Mouse (Mus musculus) heart, postnatal 36 days (tissue): ENCODE data around the gene Taf3. TPM values are rescaled to one million over a fixed set of nuclear protein-coding genes. Genes with fewer than 3 reads are reported as not detected.

Experiments used
- DNase-seq, 2 experiments: peaks; one replicate each; pipeline ENCODE4 v3.0.0; 2021 to 2022
- intact Hi-C: fragments of 180-260 bp; cut with DNase I; formaldehyde crosslinking; loops from one replicate; pipeline ENCODE4 v1.15.1; 2025
- total RNA-seq, 2 experiments: library from RNA; stranded (reverse); gene quantifications; 2 replicates each; pipeline ENCODE4 v1.2.3; 2021

Gene Taf3
- total RNA-seq, 2 experiments from 2014 or later: 7.5 to 9.2 TPM

- intact Hi-C loops: loop anchor here (2.0 to 10.0 kb wide), 3 partner anchors 247 to 495 kb away; partner anchors contain the start of gene Sfmbt2
Measured at GRCm38 (mm10) chr2:9879493-9879892, 168.9 kb downstream of the Taf3 start.

GRCm38 (mm10) chr2:9879092-9879491 is 169.3 kb downstream of the Taf3 start:
- DNase-seq: no peak
- intact Hi-C loops: loop anchor here (2.0 to 10.0 kb wide), 3 partner anchors 246 to 496 kb away; partner anchors contain the start of gene Sfmbt2

More at GRCm38 (mm10) chr2:9879493-9879892, 168.9 kb downstream of the Taf3 start:
- DNase-seq: peak; percentile 88 to 90

DNA sequence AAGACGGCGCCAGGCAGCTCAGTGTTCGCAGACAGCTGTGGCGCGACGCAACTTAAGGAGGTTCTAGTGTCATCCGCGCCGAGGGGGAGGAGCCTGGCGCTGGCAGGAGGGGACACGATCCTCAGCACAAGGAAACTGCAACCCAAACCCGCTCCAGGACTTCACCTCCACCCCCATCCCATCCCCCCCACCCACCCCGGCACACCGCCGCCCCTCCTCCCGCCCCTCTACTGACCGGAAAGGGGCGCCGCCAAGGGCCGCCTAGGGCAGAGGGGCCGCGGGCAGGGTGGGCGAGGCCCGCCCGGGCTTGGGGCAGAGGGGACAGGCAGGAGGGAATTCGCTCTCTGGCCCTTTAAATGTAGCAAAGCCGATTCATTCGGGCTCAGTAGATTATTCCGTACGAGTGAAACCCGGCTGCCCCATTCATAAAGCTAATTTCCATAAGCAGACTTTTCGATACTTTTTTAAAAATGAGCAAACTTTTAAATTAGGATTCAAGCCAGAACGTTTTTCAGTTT is 169.8 kb downstream of the Taf3 start:
- DNase-seq: peak; percentile 51 to 54
- intact Hi-C loops: loop anchor here (2.0 to 10.0 kb wide), 3 partner anchors 246 to 496 kb away; partner anchors contain the start of gene Sfmbt2

DNA sequence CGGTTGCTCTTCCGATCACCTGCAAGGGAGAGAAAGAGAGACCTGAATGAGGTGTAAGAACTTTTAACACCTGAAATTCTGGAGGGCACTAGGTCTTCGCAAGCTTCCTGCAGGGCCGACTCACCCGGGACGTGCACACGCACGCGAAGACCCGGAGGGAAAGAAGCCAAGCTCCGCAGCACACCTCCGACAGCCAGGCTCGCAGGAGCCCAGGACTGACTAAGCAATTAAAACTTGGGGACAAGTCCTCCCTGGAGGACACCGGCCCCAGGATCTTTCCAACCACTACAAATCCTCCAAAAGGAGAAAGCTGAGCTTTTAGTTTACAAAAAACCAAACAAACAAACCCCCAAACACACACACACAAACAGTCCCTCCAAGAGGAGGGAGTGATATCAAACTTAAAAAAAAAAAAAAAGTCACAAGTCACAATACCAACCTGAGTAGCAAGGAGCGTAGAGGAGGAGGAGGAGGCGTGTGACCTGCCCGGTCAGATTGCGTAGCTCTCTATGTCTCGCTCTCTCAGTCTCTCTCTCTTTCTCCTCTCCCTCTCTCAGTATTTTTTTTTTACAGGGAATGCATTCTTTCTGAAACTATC is 170.3 kb downstream of the Taf3 start:
- intact Hi-C loops: loop anchor here (2.0 to 10.0 kb wide), 3 partner anchors 245 to 497 kb away; partner anchors contain the start of gene Sfmbt2
- no peak for DNase-seq

DNA sequence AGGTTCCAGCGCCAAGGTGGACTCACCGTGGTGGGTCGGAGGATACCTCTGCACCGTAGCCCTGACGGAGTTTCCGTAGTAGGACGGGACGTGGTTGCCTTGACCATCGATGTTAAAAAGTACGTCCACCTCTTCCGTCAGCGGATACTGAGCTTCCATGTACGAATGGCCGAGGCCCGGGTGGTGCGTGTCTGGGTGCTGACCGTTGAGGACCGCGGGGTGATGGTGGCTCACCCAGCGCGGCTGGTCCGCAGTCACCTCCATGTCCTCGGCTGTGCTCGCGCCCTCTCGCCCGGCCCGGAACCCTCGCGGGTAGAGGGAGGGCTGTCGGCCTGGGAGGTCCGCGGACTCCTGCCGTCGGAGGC is 171.1 kb downstream of the Taf3 start:
- peak; percentile 22 to 34 for DNase-seq
- intact Hi-C loops: loop anchor here (5.0 to 10.0 kb wide), 2 partner anchors 330 to 497 kb away; partner anchors contain the start of gene Sfmbt2

DNA sequence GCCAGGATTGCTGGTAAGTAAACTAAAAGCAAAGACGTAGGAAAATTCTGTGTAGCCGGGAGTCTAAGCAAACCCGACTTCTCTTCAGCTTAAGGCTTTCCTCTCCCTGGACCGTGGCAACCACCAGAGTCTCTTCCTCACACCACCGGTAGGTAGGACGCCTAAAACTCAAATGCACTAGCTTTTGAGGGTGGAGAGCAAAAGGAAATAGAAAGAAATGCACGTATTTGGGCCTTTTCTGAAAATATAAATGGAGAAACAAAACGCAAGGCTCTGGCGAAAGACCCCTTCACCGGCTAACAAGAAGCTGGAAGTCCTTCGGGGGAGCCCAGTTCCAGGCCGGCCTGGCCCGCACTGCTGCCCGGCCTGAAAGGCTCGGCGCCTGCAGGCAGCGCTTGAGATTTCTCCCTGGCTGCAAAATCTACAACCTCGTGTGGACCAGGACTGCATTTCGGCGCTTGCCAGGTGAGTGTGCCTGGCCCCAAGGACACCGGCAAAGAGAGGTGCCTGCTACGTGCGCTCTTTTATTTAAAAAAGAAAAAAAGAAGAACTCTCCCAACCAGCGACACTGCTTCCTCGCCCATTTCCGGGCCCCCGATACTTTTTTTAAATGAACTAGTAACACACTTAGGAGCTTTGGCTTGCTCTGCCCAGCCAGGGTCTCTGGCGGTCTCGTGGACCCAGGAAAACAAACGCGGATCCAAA is 171.6 kb downstream of the Taf3 start:
- intact Hi-C loops: loop anchor here (5.0 to 10.0 kb wide), 2 partner anchors 329 to 498 kb away; partner anchors contain the start of gene Sfmbt2
- DNase-seq: no peak

DNA sequence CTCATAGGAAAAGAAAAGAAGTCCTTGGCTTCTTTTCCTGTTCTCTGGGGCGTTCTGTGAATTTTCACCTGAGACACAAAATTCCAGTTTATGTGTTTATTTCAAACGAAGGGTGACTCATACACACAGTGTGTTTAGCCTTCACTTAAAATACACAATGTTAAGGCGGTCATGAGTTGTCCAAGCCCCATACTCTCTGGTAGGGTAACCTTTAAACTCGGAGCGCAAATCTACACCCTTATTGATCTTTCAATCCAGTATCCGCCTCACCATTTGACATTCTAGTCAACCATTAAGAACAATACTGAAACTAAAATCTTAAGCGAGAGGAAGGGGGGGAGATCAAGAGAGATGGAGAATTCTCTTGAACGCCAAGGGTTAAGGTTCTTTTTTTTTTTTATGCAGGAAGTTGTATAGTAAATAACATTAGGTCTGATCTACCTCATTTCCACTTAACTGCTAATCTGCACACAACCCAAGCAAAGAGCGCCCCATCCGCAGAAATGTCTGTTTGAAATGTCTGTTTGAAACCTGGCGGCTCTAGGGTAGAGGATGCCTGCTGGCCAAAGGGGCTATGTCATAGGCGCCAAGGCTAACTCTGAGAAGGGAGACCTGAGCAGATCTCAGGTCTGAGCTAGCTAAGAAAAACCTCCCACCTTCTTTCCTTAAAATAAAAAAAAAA is 172.6 kb downstream of the Taf3 start:
- no peak for DNase-seq
- intact Hi-C loops: loop anchor here (5.0 to 10.0 kb wide), 2 partner anchors 329 to 499 kb away; partner anchors contain the start of gene Sfmbt2

DNA sequence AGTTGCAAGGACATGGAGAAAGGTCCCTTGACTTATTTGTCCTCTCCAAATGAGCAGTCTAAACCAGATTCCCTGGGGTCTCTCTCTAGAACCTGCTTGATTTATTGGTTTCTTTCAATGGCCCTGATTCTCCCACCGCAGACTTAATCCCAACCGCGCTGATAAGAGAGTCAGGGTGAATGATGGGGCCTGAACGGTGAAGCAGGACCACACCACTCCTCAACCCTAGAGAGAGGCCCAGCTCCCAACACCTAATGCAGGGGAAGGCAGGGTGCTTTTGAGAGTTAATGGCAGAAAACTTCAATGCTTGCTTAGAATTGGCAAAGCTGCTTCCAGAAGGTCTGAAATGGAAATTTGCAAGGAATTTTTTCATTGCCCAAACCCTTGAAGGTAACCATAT is 173.2 kb downstream of the Taf3 start:
- intact Hi-C loops: loop anchor here (5.0 to 10.0 kb wide), 2 partner anchors 328 to 500 kb away; partner anchors contain the start of gene Sfmbt2
- DNase-seq: no peak

- DNase-seq: no peak
- intact Hi-C loops: loop anchor here (5.0 to 10.0 kb wide), 2 partner anchors 327 to 500 kb away; partner anchors contain the start of gene Sfmbt2
Measured at GRCm38 (mm10) chr2:9874467-9875219, 173.8 kb downstream of the Taf3 start.

GRCm38 (mm10) chr2:9873757-9874156 is 174.6 kb downstream of the Taf3 start:
- intact Hi-C loops: loop anchor here (10.0 kb wide), 1 partner anchor 501 kb away; the partner anchor contains the start of gene Sfmbt2
- no peak for DNase-seq

- intact Hi-C loops: loop anchor here (10.0 kb wide), 1 partner anchor 502 kb away; the partner anchor contains the start of gene Sfmbt2
- DNase-seq: no peak
Measured at GRCm38 (mm10) chr2:9872682-9873081, 175.7 kb downstream of the Taf3 start.

DNA sequence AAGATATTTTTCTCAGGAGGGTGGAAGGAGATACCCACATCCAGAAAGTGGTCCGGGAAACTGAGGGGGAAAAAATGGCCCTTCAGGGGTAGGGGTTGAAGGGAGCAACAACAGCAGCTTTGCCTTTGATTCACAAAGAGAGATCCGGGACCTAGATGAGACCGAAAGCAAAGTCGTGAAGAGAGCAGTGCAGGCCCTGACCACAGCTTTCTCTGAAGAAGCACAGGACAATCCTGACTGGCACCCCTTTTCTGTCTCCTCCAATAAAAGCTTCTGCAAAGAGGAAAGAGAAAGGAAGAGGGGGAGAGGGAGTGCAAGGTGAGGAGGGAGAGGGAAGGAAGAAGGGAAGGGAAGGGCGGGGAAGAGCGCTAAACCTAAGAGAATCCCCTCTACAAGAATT is 176.6 kb downstream of the Taf3 start:
- intact Hi-C loops: loop anchor here (10.0 kb wide), 1 partner anchor 503 kb away; the partner anchor contains the start of gene Sfmbt2
- DNase-seq: no peak

DNA sequence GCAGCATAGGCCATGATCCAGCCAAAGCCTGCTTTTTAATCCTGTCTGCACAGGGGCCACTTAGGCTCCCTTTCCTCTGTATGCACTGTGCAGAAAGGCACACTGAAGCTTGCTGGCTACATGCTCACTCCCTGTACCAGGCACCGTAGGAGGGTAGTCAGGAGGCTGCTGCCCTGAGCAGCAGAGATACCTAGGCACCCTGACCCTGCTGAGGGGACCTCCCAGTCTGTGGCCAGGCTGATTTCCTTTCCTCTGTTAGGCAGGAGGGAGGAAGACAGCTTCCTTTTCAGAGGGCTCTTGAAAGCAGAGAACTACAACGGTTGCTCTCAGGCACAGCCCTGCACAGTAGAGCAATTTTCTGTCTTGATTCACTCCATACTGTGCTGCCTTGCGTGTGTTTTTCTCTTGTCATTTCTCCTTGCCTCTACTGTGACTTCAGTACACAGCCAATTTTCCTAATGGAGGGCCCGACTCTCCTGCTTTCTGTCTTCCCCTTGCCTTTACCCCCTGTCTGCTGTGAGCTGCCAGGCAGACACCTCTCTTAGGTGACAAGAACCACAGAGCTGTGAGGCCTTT is 177.2 kb downstream of the Taf3 start:
- intact Hi-C loops: loop anchor here (10.0 kb wide), 1 partner anchor 504 kb away; the partner anchor contains the start of gene Sfmbt2

GRCm38 (mm10) chr2:9867092-9867825 is 181.1 kb downstream of the Taf3 start:
- DNase-seq: no peak
- intact Hi-C loops: no loop called here

More for the DNA sequence above, 177.2 kb downstream of the Taf3 start:
- DNase-seq: no peak
